Comparison of ENCODE assay signal across 26 mouse cellular contexts in the genomic region with DNA sequence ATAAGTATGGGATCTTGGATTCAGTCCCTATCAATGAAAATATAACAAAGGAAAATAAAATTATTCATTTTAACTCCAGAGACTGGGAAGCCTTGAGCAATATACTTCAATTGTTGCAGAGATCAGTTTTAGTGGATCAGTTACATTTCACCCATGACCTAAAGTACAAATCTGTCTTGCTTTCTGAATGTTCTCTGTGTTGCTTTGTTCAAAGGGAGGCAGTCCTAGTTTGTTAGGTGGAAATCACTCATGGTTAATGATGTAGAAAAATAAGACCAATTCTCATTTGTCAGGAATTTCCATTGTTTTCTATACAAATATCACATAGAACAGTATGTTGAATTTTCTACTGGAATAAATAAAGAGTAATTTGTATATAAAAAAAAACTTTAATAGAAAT. TPM values are rescaled to one million over a fixed set of nuclear protein-coding genes. Genes with fewer than 3 reads are reported as not detected.
"Had no signal": no experiment of that assay in that cellular context is flagged by ENCODE, and none has a peak within 500 bp of the region (broad histone marks: within the 10 kb centered on the region; RNA-seq: fewer than 3 reads in every experiment).

No protein-coding gene starts in this region.

- ATAC-seq: hindbrain, postnatal 0 days; intestine, embryonic 16.5 days; liver, embryonic 12.5 days had no signal

- H3K36me3 ChIP-seq: heart, embryonic 13.5 days; heart, embryonic 15.5 days; hindbrain, embryonic 13.5 days; hindbrain, embryonic 15.5 days; limb, embryonic 13.5 days; limb, embryonic 15.5 days; liver, embryonic 12.5 days had no signal

- DNase-seq: gastrocnemius, adult 2 months; gastrocnemius, postnatal 10 days; gastrocnemius, postnatal 36 days; heart, adult 11 months; heart, adult 2 months; heart, postnatal 14 days; heart, postnatal 36 days; kidney, adult 11 months; kidney, adult 2 months; kidney, postnatal 14 days; layer of hippocampus, adult 9-11 months; layer of hippocampus, postnatal 36 days; left cerebral cortex, postnatal 4 days; lung, adult 18-20 months had no signal

- H3K4me2 ChIP-seq: heart, embryonic 11.5 days; heart, embryonic 13.5 days; heart, embryonic 15.5 days; hindbrain, embryonic 13.5 days; hindbrain, embryonic 15.5 days; limb, embryonic 13.5 days; limb, embryonic 15.5 days; liver, embryonic 12.5 days had no signal

- H3K27ac ChIP-seq: gastrocnemius, adult 2 months; heart, adult 2 months; heart, embryonic 13.5 days; heart, embryonic 15.5 days; hindbrain, embryonic 13.5 days; hindbrain, embryonic 15.5 days; hindbrain, postnatal 0 days; limb, embryonic 13.5 days; limb, embryonic 15.5 days; liver, embryonic 12.5 days; liver, embryonic 14.5 days had no signal

- H3K9ac ChIP-seq: heart, embryonic 13.5 days; heart, embryonic 15.5 days; hindbrain, embryonic 13.5 days; hindbrain, embryonic 15.5 days; limb, embryonic 13.5 days; limb, embryonic 15.5 days; liver, embryonic 12.5 days; liver, embryonic 14.5 days had no signal

- H3K9me3 ChIP-seq: heart, embryonic 13.5 days; heart, embryonic 15.5 days; hindbrain, embryonic 13.5 days; hindbrain, embryonic 15.5 days; limb, embryonic 13.5 days; limb, embryonic 15.5 days; liver, embryonic 12.5 days had no signal

- H3K27me3 ChIP-seq: heart, embryonic 13.5 days; heart, embryonic 15.5 days; hindbrain, embryonic 13.5 days; hindbrain, embryonic 15.5 days; limb, embryonic 13.5 days; limb, embryonic 15.5 days; liver, embryonic 12.5 days had no signal

- H3K4me3 ChIP-seq: gastrocnemius, adult 2 months; heart, adult 2 months; heart, embryonic 13.5 days; heart, embryonic 15.5 days; hindbrain, embryonic 13.5 days; hindbrain, embryonic 15.5 days; limb, embryonic 13.5 days; limb, embryonic 15.5 days; liver, embryonic 12.5 days had no signal

- H3K4me1 ChIP-seq: heart, embryonic 13.5 days; heart, embryonic 15.5 days; hindbrain, embryonic 13.5 days; hindbrain, embryonic 15.5 days; limb, embryonic 13.5 days; limb, embryonic 15.5 days; liver, embryonic 12.5 days had no signal

RNA-seq across cellular contexts. Expression of a gene that starts 11.1 kb away (rescaled TPM):
- total RNA-seq: liver, adult 2 months had no signal
- polyA plus RNA-seq: heart, adult 2 months; liver, adult 2 months; liver, embryonic 12.5 days had no signal
